Mouse (Mus musculus) liver, adult 2 months (tissue): ENCODE data around the gene Gpr162.

Experiments used
- CTCF ChIP-seq: fragments of 200-500 bp; IDR thresholded peaks from 2 replicates; pipeline ENCODE4 v1.5.1; 2011; ENCODE audit warnings: low read depth, low read length, control low read depth
- POLR2A ChIP-seq: fragments of 200-500 bp; IDR thresholded peaks from 2 replicates; pipeline ENCODE4 v1.6.1; 2011; ENCODE audit warnings: low read length, control low read depth; ENCODE audit not compliant: insufficient read depth; ENCODE audit errors: extremely low read depth

DNA sequence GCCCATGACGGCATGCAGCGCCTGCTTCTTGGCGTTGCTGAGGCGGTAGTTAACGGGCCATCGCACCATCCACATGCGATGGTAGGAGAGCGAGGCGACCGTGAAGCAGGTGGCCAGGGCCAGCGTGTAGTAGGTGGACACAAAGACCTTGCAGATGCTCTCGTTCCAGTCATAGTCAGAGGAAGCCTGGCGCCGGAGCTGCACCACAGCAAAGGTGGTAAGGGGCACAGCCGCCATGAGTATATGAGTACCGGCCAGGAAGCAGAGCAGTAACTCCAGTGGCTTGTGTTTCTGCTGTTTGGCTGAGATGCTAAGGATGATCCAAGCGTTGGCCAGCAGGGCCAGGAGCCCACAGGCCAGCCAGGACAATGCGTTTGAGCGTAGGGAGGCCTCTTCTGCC, 2.5 kb downstream of the Gpr162 start:
- no peak for TF ChIP-seq POLR2A
- TF ChIP-seq CTCF, result no peak
